Mouse (Mus musculus) C2C12 (cell line): Measurements from ENCODE around the gene Nans. TPM values are rescaled to one million over a fixed set of nuclear protein-coding genes. Genes with fewer than 3 reads are reported as not detected.

Experiments
- H3K27me3 ChIP-seq: one replicate; pipeline ENCODE4 v1.6.1; 2011; ENCODE audit not compliant: control insufficient read depth, insufficient read depth, insufficient read length
- H3K36me3 ChIP-seq: one replicate; pipeline ENCODE4 v1.6.1; 2011; ENCODE audit not compliant: control insufficient read depth, insufficient read depth
- H3K4me3 ChIP-seq: one replicate; pipeline ENCODE4 v1.5.1; 2011; ENCODE audit warnings: mild to moderate bottlenecking, control low read depth; ENCODE audit not compliant: poor library complexity, insufficient read depth, severe bottlenecking
- H3K79me2 ChIP-seq: one replicate; pipeline ENCODE4 v1.6.1; 2011; ENCODE audit not compliant: control insufficient read depth, insufficient read depth
- H3K79me3 ChIP-seq: one replicate; pipeline ENCODE4 v1.6.1; 2011; ENCODE audit warnings: low read depth, control low read depth
- H3ac ChIP-seq: one replicate; pipeline ENCODE3; 2011; ENCODE audit warnings: low read depth; ENCODE audit not compliant: control insufficient read depth, insufficient read length
- CEBPB ChIP-seq: IDR thresholded peaks from one replicate; pipeline ENCODE4 v1.6.1; 2011; ENCODE audit warnings: low read depth, mild to moderate bottlenecking, control low read depth, moderate library complexity
- CTCF ChIP-seq: IDR thresholded peaks from one replicate; pipeline ENCODE4 v1.5.1; 2011; ENCODE audit not compliant: control insufficient read depth, insufficient read depth, insufficient read length
- FOSL1 ChIP-seq: IDR thresholded peaks from one replicate; pipeline ENCODE4 v1.8.0; 2011; ENCODE audit warnings: mild to moderate bottlenecking, low read length; ENCODE audit not compliant: poor library complexity, insufficient read depth, severe bottlenecking
- MAX ChIP-seq: IDR thresholded peaks from one replicate; pipeline ENCODE4 v1.6.1; 2011; ENCODE audit warnings: mild to moderate bottlenecking, control low read depth
- MYOD1 ChIP-seq: IDR thresholded peaks from one replicate; pipeline ENCODE4 v1.6.1; 2011; ENCODE audit warnings: low read depth; ENCODE audit not compliant: control insufficient read depth, insufficient read length
- MYOG ChIP-seq: IDR thresholded peaks from one replicate; pipeline ENCODE4 v1.6.1; 2011; ENCODE audit not compliant: control insufficient read depth, insufficient read length; ENCODE audit errors: extremely low read depth
- USF1 ChIP-seq: IDR thresholded peaks from one replicate; pipeline ENCODE4 v1.6.1; 2011; ENCODE audit warnings: low read depth, mild to moderate bottlenecking, control low read depth, moderate library complexity
- polyA plus RNA-seq: library from polyadenylated mRNA; unstranded; fragments of >200 nt; fragmentation: generic; extraction: Trizol; gene quantifications from one replicate; pipeline ENCODE4 v1.2.1, GENCODE M21; 2012; ENCODE audit warnings: missing spikeins

Gene Nans
- polyA plus RNA-seq, 1 experiment = 115 TPM

GRCm38 (mm10) chr4:46452855-46453719, 36.0 kb upstream of the Nans start:
- peaks cover 69% of the 10 kb centered on the region for H3K79me2 ChIP-seq
- TF ChIP-seq USF1 (no peak), MYOD1 (no peak), CTCF (no peak)
- H3K4me3 ChIP-seq = peak overlapping the region; percentile 72
- peaks cover 48% of the 10 kb centered on the region for H3K36me3 ChIP-seq
- peaks cover 59% of the 10 kb centered on the region for H3K79me3 ChIP-seq
- H3ac ChIP-seq = peak overlapping the region; percentile 94
- H3K27me3 ChIP-seq = no peaks in the 10 kb centered on the region

GRCm38 (mm10) chr4:46454097-46454864, 34.8 kb upstream of the Nans start:
- Histone ChIP-seq H3ac (no peak overlapping the region), H3K36me3 (peaks cover 52% of the 10 kb centered on the region), H3K79me2 (peaks cover 81% of the 10 kb centered on the region), H3K79me3 (peaks cover 71% of the 10 kb centered on the region), H3K4me3 (no peak overlapping the region), H3K27me3 (no peaks in the 10 kb centered on the region)
- TF ChIP-seq MAX = no peak
- no peak for TF ChIP-seq USF1
- no peak for TF ChIP-seq FOSL1
- no peak for TF ChIP-seq MYOD1
- TF ChIP-seq CEBPB = no peak
- no peak for TF ChIP-seq MYOG

- no peak for TF ChIP-seq USF1
- no peak for TF ChIP-seq MYOD1
- TF ChIP-seq CEBPB = no peak
- TF ChIP-seq FOSL1 = no peak
- no peak for TF ChIP-seq MYOG
- TF ChIP-seq CTCF = no peak
- TF ChIP-seq MAX = no peak
- H3K27me3 ChIP-seq = no peaks in the 10 kb centered on the region
- H3ac ChIP-seq = no peak overlapping the region
- peaks cover 77% of the 10 kb centered on the region for H3K36me3 ChIP-seq
- H3K4me3 ChIP-seq = no peak overlapping the region
- H3K79me2 ChIP-seq = peaks cover 100% of the 10 kb centered on the region
- peaks cover 95% of the 10 kb centered on the region for H3K79me3 ChIP-seq
Measured at GRCm38 (mm10) chr4:46456762-46457161, 32.3 kb upstream of the Nans start.

- H3K79me2 ChIP-seq = peaks cover 100% of the 10 kb centered on the region
- TF ChIP-seq MYOG (no peak), MAX (no peak)
- H3K36me3 ChIP-seq = peaks cover 81% of the 10 kb centered on the region
- no peaks in the 10 kb centered on the region for H3K27me3 ChIP-seq
- H3K4me3 ChIP-seq = no peak overlapping the region
- H3K79me3 ChIP-seq = peaks cover 100% of the 10 kb centered on the region
- H3ac ChIP-seq = no peak overlapping the region
Measured at GRCm38 (mm10) chr4:46457186-46457585, 31.9 kb upstream of the Nans start.

- H3ac ChIP-seq = no peak overlapping the region
- H3K79me3 ChIP-seq = peaks cover 100% of the 10 kb centered on the region
- H3K79me2 ChIP-seq = peaks cover 100% of the 10 kb centered on the region
- no peaks in the 10 kb centered on the region for H3K27me3 ChIP-seq
- no peak overlapping the region for H3K4me3 ChIP-seq
- H3K36me3 ChIP-seq = peaks cover 87% of the 10 kb centered on the region
- TF ChIP-seq FOSL1 = no peak
- TF ChIP-seq MAX = no peak
- no peak for TF ChIP-seq USF1
- TF ChIP-seq CTCF = no peak
- no peak for TF ChIP-seq MYOG
- TF ChIP-seq MYOD1 = no peak
- no peak for TF ChIP-seq CEBPB
Measured at GRCm38 (mm10) chr4:46458411-46458810, 30.6 kb upstream of the Nans start.
